Mouse (Mus musculus): ENCODE results near the gene Spocd1.
"Not testable (repeated sequence)": the region's sequence is repeated elsewhere in the genome, so short reads cannot be mapped to it uniquely, and the experiment has no call there.

Gene Spocd1

GRCm38 (mm10) chr4:129928949-129929348 is at the start of gene Spocd1:
Gene Spocd1 (plus strand): TSS chr4:129929249.
- no peak for DNase-seq (ENCODE audit: low spot score)

GRCm38 (mm10) chr4:129880615-129881014 is 48.4 kb upstream of the Spocd1 start:
- no peak for DNase-seq (ENCODE audit: low spot score)

- no peak for DNase-seq (ENCODE audit: low spot score)
Observed at GRCm38 (mm10) chr4:129881661-129882060, 47.4 kb upstream of the Spocd1 start.

- DNase-seq (ENCODE audit: low spot score): no peak
Observed at GRCm38 (mm10) chr4:129882555-129883293, 46.3 kb upstream of the Spocd1 start.

GRCm38 (mm10) chr4:129884041-129884930 is 44.8 kb upstream of the Spocd1 start:
- no peak for DNase-seq (ENCODE audit: low spot score)

GRCm38 (mm10) chr4:129889661-129890060 is 39.4 kb upstream of the Spocd1 start:
- DNase-seq (ENCODE audit: low spot score): no peak

- DNase-seq (ENCODE audit: low spot score): no peak
Observed at GRCm38 (mm10) chr4:129890094-129890493, 39.0 kb upstream of the Spocd1 start.

- no peak for DNase-seq (ENCODE audit: low spot score)
Observed at GRCm38 (mm10) chr4:129894861-129895260, 34.2 kb upstream of the Spocd1 start.

GRCm38 (mm10) chr4:129898815-129899214 is 30.2 kb upstream of the Spocd1 start:
- DNase-seq (ENCODE audit: low spot score): not testable (repeated sequence)

GRCm38 (mm10) chr4:129902394-129902793 is 26.7 kb upstream of the Spocd1 start:
- no peak for DNase-seq (ENCODE audit: low spot score)

- DNase-seq (ENCODE audit: low spot score): no peak
Observed at GRCm38 (mm10) chr4:129903577-129903976, 25.5 kb upstream of the Spocd1 start.

GRCm38 (mm10) chr4:129905032-129905431 is 24.0 kb upstream of the Spocd1 start:
- DNase-seq (ENCODE audit: low spot score): no peak

- no peak for DNase-seq (ENCODE audit: low spot score)
Observed at GRCm38 (mm10) chr4:129906016-129906415, 23.0 kb upstream of the Spocd1 start.

GRCm38 (mm10) chr4:129908836-129909235 is 20.2 kb upstream of the Spocd1 start:
- DNase-seq (ENCODE audit: low spot score): no peak

- no peak for DNase-seq (ENCODE audit: low spot score)
Observed at GRCm38 (mm10) chr4:129909261-129909731, 19.8 kb upstream of the Spocd1 start.

- no peak for DNase-seq (ENCODE audit: low spot score)
Observed at GRCm38 (mm10) chr4:129912998-129913397, 16.1 kb upstream of the Spocd1 start.

- no peak for DNase-seq (ENCODE audit: low spot score)
Observed at GRCm38 (mm10) chr4:129913761-129914644, 15.0 kb upstream of the Spocd1 start.

- no peak for DNase-seq (ENCODE audit: low spot score)
Observed at GRCm38 (mm10) chr4:129914686-129915085, 14.4 kb upstream of the Spocd1 start.

- DNase-seq (ENCODE audit: low spot score): no peak
Observed at GRCm38 (mm10) chr4:129915349-129915988, 13.6 kb upstream of the Spocd1 start.

GRCm38 (mm10) chr4:129916159-129916558 is 12.9 kb upstream of the Spocd1 start:
- DNase-seq (ENCODE audit: low spot score): peak; percentile 33

- peak; percentile 75 for DNase-seq (ENCODE audit: low spot score)
Observed at GRCm38 (mm10) chr4:129917016-129917603, 11.9 kb upstream of the Spocd1 start.

All from testis, postnatal 14 days (tissue).